Mouse (Mus musculus) Patski (cell line): ENCODE data around the gene Ap1ar. TPM values are rescaled to one million over a fixed set of nuclear protein-coding genes. Genes with fewer than 3 reads are reported as not detected.

Experiments
- ATAC-seq: fragments of 100-300 bp; one replicate; pipeline ENCODE4 v1.8.0; 2021
- CTCF ChIA-PET: fragments of 350-600 bp; sonication (Branson Sonifier 250); formaldehyde crosslinking; loops from one replicate; lab custom pipeline; 2022; ENCODE audit warnings: inconsistent platforms; lab: Charles Lee
- POLR2A ChIA-PET: fragments of 350-600 bp; sonication (Branson Sonifier 250); formaldehyde crosslinking; loops from one replicate; lab custom pipeline; 2022; ENCODE audit warnings: antibody characterized with exemption, inconsistent platforms; lab: Charles Lee
- DNase-seq: peaks from one replicate; pipeline ENCODE4 v3.0.0-alpha.2; 2011; ENCODE audit warnings: low read depth, low spot score
- H3K27me3 ChIP-seq: fragments of 371-371 bp; one replicate; pipeline ENCODE4 v1.5.1; 2021
- CTCF ChIP-seq: fragments of 100-300 bp; IDR thresholded peaks from one replicate; pipeline ENCODE4 v1.5.1; 2021
- in situ Hi-C: fragments of 300-500 bp; cut with MboI; formaldehyde crosslinking; loops from 3 replicates; pipeline ENCODE4 v1.11.1; 2018; ENCODE audit warnings: low pct_unique_long_range_greater_than_20kb, mixed read lengths
- polyA plus RNA-seq: library from polyadenylated mRNA; unstranded; gene quantifications from one replicate; pipeline ENCODE4 v1.2.3, GENCODE M21; 2021

Gene Ap1ar
- polyA plus RNA-seq, 1 experiment from 2014 or later = 166 TPM

DNA sequence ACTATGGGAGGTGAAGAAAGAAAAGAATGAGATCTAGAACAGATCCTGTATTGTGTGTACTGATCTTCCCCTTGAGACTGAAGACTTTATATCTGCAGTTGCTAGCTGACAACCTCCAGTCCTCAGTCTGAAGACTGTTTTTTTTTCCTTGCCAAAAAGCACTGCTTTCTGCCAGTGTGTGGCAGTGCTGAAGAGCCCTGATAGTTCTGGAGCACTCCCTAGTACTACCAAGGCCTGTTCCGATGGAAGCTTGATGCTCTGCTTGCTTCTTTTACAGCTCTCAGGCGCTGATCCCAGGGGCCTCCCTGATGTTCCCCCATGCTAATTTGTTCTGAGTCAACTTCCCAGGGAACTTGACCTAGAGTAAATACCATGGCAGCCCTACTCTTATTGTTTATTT, 26.9 kb upstream of the Ap1ar start:
- POLR2A ChIA-PET = interaction anchor here (0.5 to 0.9 kb wide), 2 partner anchors 19 to 46 kb away, joined by 3 read pairs; no protein-coding TSS in a partner anchor
- in situ Hi-C loops = no loop called here
- CTCF ChIA-PET = interaction anchor here (1.2 to 3.4 kb wide), 5 partner anchors 9 to 35 kb away, joined by 3 to 17 read pairs (median 4); no protein-coding TSS in a partner anchor
- ATAC-seq (no peak), DNase-seq (no peak)
- no peaks in the 10 kb centered on the region for H3K27me3 ChIP-seq
- TF ChIP-seq CTCF = peak; percentile 24

DNA sequence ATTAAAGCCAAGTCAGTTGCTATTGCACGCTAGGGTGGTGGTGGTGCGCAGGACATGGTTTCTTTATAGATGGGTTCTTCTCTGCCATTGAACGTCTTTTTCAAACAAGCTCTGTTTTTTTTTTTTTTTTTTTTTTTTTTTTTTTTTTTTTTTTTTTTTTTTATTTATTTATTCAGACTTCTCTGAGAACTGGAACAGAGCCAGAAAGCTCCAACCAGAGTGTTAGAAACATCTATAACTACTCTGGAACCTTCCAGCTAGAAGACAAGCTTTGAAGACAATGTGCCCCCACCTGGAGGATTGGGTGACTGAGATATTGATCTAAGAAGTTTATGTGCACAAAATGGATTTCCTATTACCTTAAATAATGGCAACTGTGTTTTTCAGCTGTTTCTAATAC, 26.2 kb upstream of the Ap1ar start:
- no peaks in the 10 kb centered on the region for H3K27me3 ChIP-seq
- in situ Hi-C loops = no loop called here
- ATAC-seq = no peak
- ChIA-PET CTCF (interaction anchor here (1.2 to 3.4 kb wide), 5 partner anchors 9 to 29 kb away, joined by 4 to 17 read pairs (median 4); no protein-coding TSS in a partner anchor), POLR2A (interaction anchor here (0.9 kb wide), 1 partner anchor 20 kb away, joined by 3 read pairs; no protein-coding TSS in a partner anchor)
- no peak for DNase-seq
- TF ChIP-seq CTCF = no peak

DNA sequence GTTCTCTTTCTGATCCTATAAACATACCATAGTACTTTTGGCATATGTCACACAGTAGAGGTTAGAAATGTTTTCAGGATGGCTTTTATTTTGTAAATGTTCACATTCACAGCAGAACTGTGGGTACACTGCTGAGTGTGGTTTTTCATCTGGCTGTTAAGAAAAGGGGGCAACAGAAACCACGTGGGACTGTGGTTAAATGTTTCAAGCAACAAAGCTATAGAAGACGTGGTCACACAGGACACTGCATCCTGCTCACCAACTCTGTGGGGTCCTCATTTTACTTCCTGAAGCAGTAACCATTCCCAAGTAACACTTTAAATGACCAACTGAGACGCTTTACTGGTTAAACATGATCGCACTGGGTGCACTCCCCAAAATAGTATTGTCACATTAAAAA, 25.2 kb upstream of the Ap1ar start:
- H3K27me3 ChIP-seq = no peaks in the 10 kb centered on the region
- DNase-seq (no peak), ATAC-seq (no peak)
- POLR2A ChIA-PET = no interaction called here
- in situ Hi-C loops = no loop called here
- no peak for TF ChIP-seq CTCF
- CTCF ChIA-PET = interaction anchor here (1.0 to 3.4 kb wide), 5 partner anchors 8 to 76 kb away, joined by 3 to 17 read pairs (median 4); no protein-coding TSS in a partner anchor

DNA sequence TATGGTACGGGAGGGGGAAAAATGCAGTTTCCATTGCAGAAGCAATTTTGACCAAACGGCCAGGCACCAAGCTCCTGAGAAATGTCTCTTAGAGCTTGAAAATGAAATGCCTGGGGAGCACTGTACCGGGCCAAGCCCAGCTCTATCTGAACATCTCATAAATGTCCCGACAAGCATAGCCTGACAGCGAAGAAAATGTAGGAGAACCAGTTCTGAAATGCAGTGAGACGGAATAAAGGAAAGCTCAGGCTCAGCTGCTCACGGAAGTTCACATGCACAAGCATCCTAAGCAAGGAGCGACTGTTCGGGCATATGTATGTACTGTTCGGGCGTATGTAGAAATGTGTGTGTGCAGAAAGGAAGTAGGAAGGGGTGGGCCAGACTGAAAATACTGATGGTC, 24.0 kb upstream of the Ap1ar start:
- in situ Hi-C loops = no loop called here
- ATAC-seq (no peak), DNase-seq (no peak)
- TF ChIP-seq CTCF = no peak
- no peaks in the 10 kb centered on the region for H3K27me3 ChIP-seq
- ChIA-PET POLR2A (interaction anchor here (0.6 kb wide), 1 partner anchor 116 kb away, joined by 3 read pairs; no protein-coding TSS in a partner anchor), CTCF (interaction anchor here (1.7 kb wide), 1 partner anchor 23 kb away, joined by 4 read pairs; no protein-coding TSS in a partner anchor)

DNA sequence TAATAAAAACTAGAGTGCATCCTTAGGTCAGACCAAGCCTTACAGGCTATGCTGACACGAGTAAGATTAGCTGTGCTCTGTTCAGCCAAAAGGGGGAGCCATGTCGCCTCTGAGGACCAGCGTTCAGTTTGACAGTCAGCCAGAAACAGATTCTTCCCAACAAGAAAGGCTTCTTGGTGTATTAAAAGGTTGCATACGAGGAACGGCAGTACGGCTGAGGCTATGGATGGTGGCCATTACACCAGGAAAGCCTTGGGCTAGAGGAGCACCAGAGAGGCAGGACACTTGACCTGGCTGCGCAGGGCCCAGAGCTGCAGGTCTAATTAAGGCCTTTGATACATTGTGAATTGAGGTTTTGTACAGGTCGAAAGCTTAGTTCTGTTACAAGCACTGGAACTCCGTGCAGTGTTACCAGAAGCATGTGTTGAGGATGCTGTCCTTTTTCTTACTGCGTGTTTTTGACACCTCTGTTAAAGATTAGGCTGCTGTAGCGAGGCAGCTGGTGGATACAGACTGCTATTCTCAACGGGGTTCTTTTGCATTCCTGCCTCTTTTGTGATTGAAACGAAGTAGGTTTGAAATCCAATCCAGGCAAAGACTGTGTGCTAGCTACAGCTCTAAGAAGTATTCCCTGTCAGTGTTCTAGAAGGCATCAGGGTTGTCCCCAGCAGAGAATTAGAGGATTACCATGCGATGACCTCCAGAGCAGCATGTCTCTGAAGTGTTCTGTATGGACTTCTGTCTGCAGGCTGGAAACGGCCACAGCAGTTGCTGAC, 16.3 kb upstream of the Ap1ar start:
- POLR2A ChIA-PET = interaction anchor here (1.2 kb wide), 1 partner anchor 16 kb away, joined by 4 read pairs; the partner anchor contains the start of gene Ap1ar
- TF ChIP-seq CTCF = peak; percentile 94
- H3K27me3 ChIP-seq = no peaks in the 10 kb centered on the region
- CTCF ChIA-PET = interaction anchor here (0.7 to 8.5 kb wide), 8 partner anchors 8 to 95 kb away, joined by 3 to 67 read pairs (median 4); no protein-coding TSS in a partner anchor
- no peak for DNase-seq
- in situ Hi-C loops = no loop called here
- ATAC-seq = peak; percentile 84

DNA sequence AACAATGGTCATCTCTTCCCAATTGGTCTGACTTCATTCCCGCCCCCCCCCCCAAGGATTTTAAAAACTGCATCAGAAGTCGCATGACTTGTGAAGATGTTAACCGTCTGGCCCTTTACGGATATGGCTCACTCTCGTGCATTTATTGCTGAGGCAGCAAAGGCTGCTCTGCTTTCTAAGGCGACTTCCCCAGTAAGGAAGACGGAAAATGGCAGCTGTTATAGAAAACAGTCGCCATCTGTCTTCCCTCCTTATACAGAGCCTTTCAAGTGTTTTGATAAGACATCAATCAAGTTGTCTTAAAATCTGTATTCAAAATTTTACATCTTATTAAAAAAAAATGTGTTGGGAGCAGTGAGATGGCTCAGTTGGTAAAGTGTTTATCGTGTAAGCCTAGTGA, 15.4 kb upstream of the Ap1ar start:
- ChIA-PET CTCF (interaction anchor here (0.7 to 8.5 kb wide), 5 partner anchors 9 to 96 kb away, joined by 3 to 67 read pairs (median 4); no protein-coding TSS in a partner anchor), POLR2A (interaction anchor here (0.8 to 1.2 kb wide), 2 partner anchors 15 kb away, joined by 3 to 4 read pairs; partner anchors contain the start of gene Ap1ar)
- TF ChIP-seq CTCF = no peak
- no peak for ATAC-seq
- no peak for DNase-seq
- H3K27me3 ChIP-seq = no peaks in the 10 kb centered on the region
- in situ Hi-C loops = no loop called here

DNA sequence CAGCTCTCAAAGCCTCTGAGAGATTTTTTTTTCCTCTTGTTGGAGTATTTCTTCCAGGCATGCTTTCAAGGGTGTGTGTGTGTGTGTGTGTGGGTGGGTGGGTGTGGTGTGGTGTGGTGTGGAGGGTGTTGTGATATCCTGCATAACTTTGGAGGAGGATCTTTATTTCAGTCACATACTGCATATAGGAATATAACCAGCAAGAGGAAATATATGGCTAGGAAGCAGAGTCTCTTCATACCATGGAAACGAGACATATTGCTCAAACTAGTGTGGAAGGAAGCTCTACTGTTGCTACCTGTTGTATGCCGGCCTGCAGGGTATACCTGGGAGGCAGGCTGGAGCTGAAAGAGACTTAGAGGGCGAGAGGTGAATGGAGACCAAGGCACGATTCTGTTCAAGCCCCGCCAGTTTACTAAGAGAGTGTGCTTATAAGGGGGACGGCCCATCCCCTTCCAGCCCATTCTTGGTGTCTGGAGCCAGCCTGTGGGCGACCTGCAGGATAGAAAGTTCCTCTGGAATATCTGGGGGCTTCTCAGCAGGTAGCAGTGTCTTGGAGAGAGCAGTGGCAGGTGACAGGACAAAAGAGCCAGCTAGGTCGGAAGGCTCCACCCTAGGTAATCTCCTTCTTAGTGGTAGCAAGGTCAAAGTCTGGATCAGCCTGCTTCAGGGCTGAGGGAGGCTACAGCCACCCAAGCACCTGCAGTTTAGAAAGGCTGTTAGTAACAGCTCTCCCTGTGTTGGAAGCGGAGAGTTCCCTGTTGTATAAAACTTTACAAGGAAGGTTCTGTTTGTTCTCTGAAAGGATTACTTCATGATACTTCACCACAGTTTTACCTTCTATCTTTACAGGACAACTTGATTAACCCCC, 13.7 kb upstream of the Ap1ar start:
- ChIA-PET CTCF (interaction anchor here (1.0 to 8.5 kb wide), 4 partner anchors 13 to 97 kb away, joined by 3 to 67 read pairs (median 8); partner anchors contain the start of gene Ap1ar), POLR2A (interaction anchor here (0.6 to 1.6 kb wide), 3 partner anchors 10 to 129 kb away, joined by 3 read pairs; no protein-coding TSS in a partner anchor)
- ATAC-seq (no peak), DNase-seq (no peak)
- in situ Hi-C loops = no loop called here
- H3K27me3 ChIP-seq = no peaks in the 10 kb centered on the region
- no peak for TF ChIP-seq CTCF

DNA sequence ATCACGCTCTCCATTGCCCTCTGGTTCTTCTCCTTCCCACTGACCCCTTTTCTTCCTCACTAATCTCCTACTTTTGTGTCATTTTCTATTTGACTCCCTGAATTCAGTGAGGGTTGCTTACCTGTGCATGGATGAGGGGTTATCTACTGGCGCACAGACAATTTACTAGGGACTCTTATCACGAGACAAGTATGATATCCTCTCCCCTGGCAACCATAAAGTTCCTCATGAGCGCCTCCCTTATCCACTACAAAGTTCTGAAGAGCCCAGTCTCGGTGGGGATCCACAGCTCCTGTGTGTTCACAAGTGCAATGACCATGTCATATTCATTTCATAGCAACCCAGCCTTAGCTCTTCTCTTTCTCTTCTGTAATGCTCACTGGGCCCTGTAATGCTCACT, 12.6 kb upstream of the Ap1ar start:
- in situ Hi-C loops = loop anchor here (25.0 kb wide), 1 partner anchor 1362 kb away; no protein-coding TSS in a partner anchor
- no peaks in the 10 kb centered on the region for H3K27me3 ChIP-seq
- ATAC-seq (no peak), DNase-seq (no peak)
- CTCF ChIA-PET = interaction anchor here (1.0 to 8.5 kb wide), 4 partner anchors 12 to 99 kb away, joined by 3 to 67 read pairs (median 8); partner anchors contain the start of gene Ap1ar
- no peak for TF ChIP-seq CTCF
- POLR2A ChIA-PET = no interaction called here

DNA sequence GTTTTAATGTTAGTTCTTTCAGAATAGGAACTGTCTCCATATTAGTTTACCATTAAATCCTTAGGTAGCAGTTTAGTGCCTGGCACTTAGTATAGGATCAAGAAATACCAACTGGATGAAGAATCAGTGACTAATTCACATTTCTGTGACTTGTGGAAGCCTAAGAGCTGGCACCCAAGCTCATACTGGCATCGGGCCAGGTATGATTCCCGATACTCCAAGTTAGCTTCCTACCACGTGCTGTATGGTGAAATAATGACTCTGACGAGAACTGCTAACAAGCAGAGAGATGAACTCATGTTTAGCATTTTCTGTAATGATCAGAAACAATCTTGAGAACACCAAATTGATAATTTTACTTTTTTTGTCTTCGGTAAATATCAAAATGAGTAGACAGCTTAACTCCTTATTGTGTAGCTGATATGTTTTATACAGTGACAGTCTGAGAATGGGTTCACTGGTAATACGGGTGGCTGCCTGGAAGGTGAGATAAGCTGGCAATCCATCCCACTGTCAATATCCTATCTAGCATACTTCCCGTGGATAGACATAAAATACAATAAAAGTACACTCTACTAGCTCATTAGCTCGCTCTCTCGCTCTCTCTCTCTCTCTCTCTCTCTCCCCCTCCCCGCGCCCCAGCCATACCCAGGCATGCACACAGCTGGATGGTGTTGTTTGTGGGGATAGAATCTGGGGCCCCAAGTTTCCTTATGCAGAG, 10.9 kb upstream of the Ap1ar start:
- POLR2A ChIA-PET = interaction anchor here (0.9 to 2.1 kb wide), 2 partner anchors 8 to 11 kb away, joined by 3 to 6 read pairs; partner anchors contain the start of gene Ap1ar
- no peaks in the 10 kb centered on the region for H3K27me3 ChIP-seq
- in situ Hi-C loops = loop anchor here (25.0 kb wide), 1 partner anchor 1364 kb away; no protein-coding TSS in a partner anchor
- CTCF ChIA-PET = interaction anchor here (0.8 to 2.0 kb wide), 8 partner anchors 8 to 93 kb away, joined by 3 to 8 read pairs (median 4); partner anchors contain the start of gene Ap1ar
- ATAC-seq (peak; percentile 68), DNase-seq (peak; percentile 89)
- TF ChIP-seq CTCF = no peak
